Mouse (Mus musculus): ENCODE results near the gene 2700097O09Rik.

GRCm38 (mm10) chr12:54996979-54997474, 82.9 kb downstream of the 2700097O09Rik start:
- TF ChIP-seq POLR2A (IDR thresholded peaks at IDR 0.05; ENCODE audit: borderline replicate concordance, insufficient read depth, low read length) (no peak), CTCF (IDR thresholded peaks at IDR 0.05; ENCODE audit: borderline replicate concordance, insufficient read depth, low read depth, low read length) (no peak)
